Mouse (Mus musculus): ENCODE results near the gene Akap13. TPM values are rescaled to one million over a fixed set of nuclear protein-coding genes. Genes with fewer than 3 reads are reported as not detected.

Gene Akap13
- polyA plus RNA-seq, 1 experiment from 2014 or later = 31.0 TPM

GRCm38 (mm10) chr7:75649966-75650365, 194.6 kb downstream of the Akap13 start:
- Histone ChIP-seq H3K4me1 (replicated peaks; ENCODE audit: control insufficient read depth, insufficient read depth, low read length) (no peaks in the 10 kb centered on the region), H3K9me3 (ENCODE audit: control insufficient read depth, low read length) (no peaks in the 10 kb centered on the region), H3K27ac (ENCODE audit: low read depth, low read length) (no peak overlapping the region), H3K27me3 (ENCODE audit: control insufficient read depth, insufficient read depth, low read length) (no peaks in the 10 kb centered on the region), H3K36me3 (ENCODE audit: control insufficient read depth, insufficient read depth, low read length) (no peaks in the 10 kb centered on the region), H3K4me3 (ENCODE audit: low read depth, low read length) (no peak overlapping the region), H3K9ac (ENCODE audit: low read length) (no peak overlapping the region), H3K4me2 (ENCODE audit: low read depth, low read length, severe bottlenecking) (no peak overlapping the region)
- ATAC-seq (replicated peaks; ENCODE audit: low FRiP score) (no peak), DNase-seq (ENCODE audit: low spot score) (no peak)
- WGBS = 91% methylated on average over 1 of the region's 1 CpGs

GRCm38 (mm10) chr7:75653684-75654317, 198.5 kb downstream of the Akap13 start:
- Histone ChIP-seq H3K27me3 (ENCODE audit: control insufficient read depth, insufficient read depth, low read length) (no peaks in the 10 kb centered on the region), H3K36me3 (ENCODE audit: control insufficient read depth, insufficient read depth, low read length) (no peaks in the 10 kb centered on the region), H3K4me2 (ENCODE audit: low read depth, low read length, severe bottlenecking) (no peak overlapping the region), H3K4me3 (ENCODE audit: low read depth, low read length) (no peak overlapping the region), H3K27ac (ENCODE audit: low read depth, low read length) (no peak overlapping the region), H3K9ac (ENCODE audit: low read length) (no peak overlapping the region), H3K4me1 (replicated peaks; ENCODE audit: control insufficient read depth, insufficient read depth, low read length) (no peaks in the 10 kb centered on the region), H3K9me3 (ENCODE audit: control insufficient read depth, low read length) (no peaks in the 10 kb centered on the region)
- ATAC-seq (replicated peaks; ENCODE audit: low FRiP score) (no peak), DNase-seq (ENCODE audit: low spot score) (no peak)
- 83% methylated on average over 3 of the region's 3 CpGs for WGBS

- no peak for ATAC-seq (replicated peaks; ENCODE audit: low FRiP score)
- Histone ChIP-seq H3K9me3 (ENCODE audit: control insufficient read depth, low read length) (no peaks in the 10 kb centered on the region), H3K9ac (ENCODE audit: low read length) (no peak overlapping the region), H3K27me3 (ENCODE audit: control insufficient read depth, insufficient read depth, low read length) (no peaks in the 10 kb centered on the region), H3K4me2 (ENCODE audit: low read depth, low read length, severe bottlenecking) (no peak overlapping the region), H3K27ac (ENCODE audit: low read depth, low read length) (no peak overlapping the region), H3K4me1 (replicated peaks; ENCODE audit: control insufficient read depth, insufficient read depth, low read length) (no peaks in the 10 kb centered on the region), H3K36me3 (ENCODE audit: control insufficient read depth, insufficient read depth, low read length) (no peaks in the 10 kb centered on the region), H3K4me3 (ENCODE audit: low read depth, low read length) (no peak overlapping the region)
- WGBS = 83% methylated on average over 11 of the region's 11 CpGs
- DNase-seq (ENCODE audit: low spot score) = no peak
Measured at GRCm38 (mm10) chr7:75655180-75656074, 200.1 kb downstream of the Akap13 start.

GRCm38 (mm10) chr7:75656297-75656852, 201.0 kb downstream of the Akap13 start:
- H3K4me1 ChIP-seq (replicated peaks; ENCODE audit: control insufficient read depth, insufficient read depth, low read length) = no peaks in the 10 kb centered on the region
- DNase-seq (ENCODE audit: low spot score) (no peak), ATAC-seq (replicated peaks; ENCODE audit: low FRiP score) (no peak)
- H3K27me3 ChIP-seq (ENCODE audit: control insufficient read depth, insufficient read depth, low read length) = no peaks in the 10 kb centered on the region
- H3K4me3 ChIP-seq (ENCODE audit: low read depth, low read length) = no peak overlapping the region
- H3K9me3 ChIP-seq (ENCODE audit: control insufficient read depth, low read length) = no peaks in the 10 kb centered on the region
- no peak overlapping the region for H3K27ac ChIP-seq (ENCODE audit: low read depth, low read length)
- 91% methylated on average over 9 of the region's 9 CpGs for WGBS
- no peaks in the 10 kb centered on the region for H3K36me3 ChIP-seq (ENCODE audit: control insufficient read depth, insufficient read depth, low read length)
- H3K9ac ChIP-seq (ENCODE audit: low read length) = no peak overlapping the region
- no peak overlapping the region for H3K4me2 ChIP-seq (ENCODE audit: low read depth, low read length, severe bottlenecking)

- DNase-seq (ENCODE audit: low spot score) = no peak
Measured at GRCm38 (mm10) chr7:75656896-75657295, 201.6 kb downstream of the Akap13 start.

GRCm38 (mm10) chr7:75664455-75664854, 209.1 kb downstream of the Akap13 start:
- H3K27ac ChIP-seq (ENCODE audit: low read depth, low read length) = no peak overlapping the region
- DNase-seq (ENCODE audit: low spot score) (no peak), ATAC-seq (replicated peaks; ENCODE audit: low FRiP score) (no peak)
- no peak overlapping the region for H3K9ac ChIP-seq (ENCODE audit: low read length)
- H3K4me1 ChIP-seq (replicated peaks; ENCODE audit: control insufficient read depth, insufficient read depth, low read length) = no peaks in the 10 kb centered on the region
- no peaks in the 10 kb centered on the region for H3K27me3 ChIP-seq (ENCODE audit: control insufficient read depth, insufficient read depth, low read length)
- H3K4me2 ChIP-seq (ENCODE audit: low read depth, low read length, severe bottlenecking) = no peak overlapping the region
- H3K4me3 ChIP-seq (ENCODE audit: low read depth, low read length) = no peak overlapping the region
- WGBS = 94% methylated on average over 3 of the region's 3 CpGs
- H3K9me3 ChIP-seq (ENCODE audit: control insufficient read depth, low read length) = no peaks in the 10 kb centered on the region
- H3K36me3 ChIP-seq (ENCODE audit: control insufficient read depth, insufficient read depth, low read length) = no peaks in the 10 kb centered on the region

More at GRCm38 (mm10) chr7:75656896-75657295, 201.6 kb downstream of the Akap13 start:
- H3K4me3 ChIP-seq (ENCODE audit: low read depth, low read length) = no peak overlapping the region
- H3K27me3 ChIP-seq (ENCODE audit: control insufficient read depth, insufficient read depth, low read length) = no peaks in the 10 kb centered on the region
- no peak for ATAC-seq (replicated peaks; ENCODE audit: low FRiP score)
- H3K36me3 ChIP-seq (ENCODE audit: control insufficient read depth, insufficient read depth, low read length) = no peaks in the 10 kb centered on the region
- no peak overlapping the region for H3K27ac ChIP-seq (ENCODE audit: low read depth, low read length)
- no peak overlapping the region for H3K9ac ChIP-seq (ENCODE audit: low read length)
- H3K4me1 ChIP-seq (replicated peaks; ENCODE audit: control insufficient read depth, insufficient read depth, low read length) = no peaks in the 10 kb centered on the region
- no peaks in the 10 kb centered on the region for H3K9me3 ChIP-seq (ENCODE audit: control insufficient read depth, low read length)
- 75% methylated on average over 1 of the region's 1 CpGs for WGBS
- no peak overlapping the region for H3K4me2 ChIP-seq (ENCODE audit: low read depth, low read length, severe bottlenecking)

GRCm38 (mm10) chr7:75666982-75667381, 211.6 kb downstream of the Akap13 start:
- Histone ChIP-seq H3K9ac (ENCODE audit: low read length) (no peak overlapping the region), H3K4me2 (ENCODE audit: low read depth, low read length, severe bottlenecking) (no peak overlapping the region), H3K27me3 (ENCODE audit: control insufficient read depth, insufficient read depth, low read length) (no peaks in the 10 kb centered on the region), H3K4me3 (ENCODE audit: low read depth, low read length) (no peak overlapping the region), H3K27ac (ENCODE audit: low read depth, low read length) (no peak overlapping the region), H3K9me3 (ENCODE audit: control insufficient read depth, low read length) (no peaks in the 10 kb centered on the region), H3K4me1 (replicated peaks; ENCODE audit: control insufficient read depth, insufficient read depth, low read length) (no peaks in the 10 kb centered on the region), H3K36me3 (ENCODE audit: control insufficient read depth, insufficient read depth, low read length) (no peaks in the 10 kb centered on the region)
- ATAC-seq (replicated peaks; ENCODE audit: low FRiP score) (no peak), DNase-seq (ENCODE audit: low spot score) (no peak)
- 88% methylated on average over 3 of the region's 3 CpGs for WGBS

- no peak overlapping the region for H3K4me3 ChIP-seq (ENCODE audit: low read depth, low read length)
- H3K27ac ChIP-seq (ENCODE audit: low read depth, low read length) = no peak overlapping the region
- H3K27me3 ChIP-seq (ENCODE audit: control insufficient read depth, insufficient read depth, low read length) = no peaks in the 10 kb centered on the region
- H3K4me2 ChIP-seq (ENCODE audit: low read depth, low read length, severe bottlenecking) = no peak overlapping the region
- no peaks in the 10 kb centered on the region for H3K9me3 ChIP-seq (ENCODE audit: control insufficient read depth, low read length)
- ATAC-seq (replicated peaks; ENCODE audit: low FRiP score) (no peak), DNase-seq (ENCODE audit: low spot score) (no peak)
- no peaks in the 10 kb centered on the region for H3K36me3 ChIP-seq (ENCODE audit: control insufficient read depth, insufficient read depth, low read length)
- no peaks in the 10 kb centered on the region for H3K4me1 ChIP-seq (replicated peaks; ENCODE audit: control insufficient read depth, insufficient read depth, low read length)
- no peak overlapping the region for H3K9ac ChIP-seq (ENCODE audit: low read length)
- 93% methylated on average over 6 of the region's 6 CpGs for WGBS
Measured at GRCm38 (mm10) chr7:75667531-75667930, 212.2 kb downstream of the Akap13 start.

All from forebrain, embryonic 11.5 days (tissue).